Mouse (Mus musculus) CH12.LX (cell line): ENCODE data around the gene Mag.
"Not testable (repeated sequence)": the region's sequence is repeated elsewhere in the genome, so short reads cannot be mapped to it uniquely, and the experiment has no call there.

ENCODE experiments used
- BHLHE40 ChIP-seq: IDR thresholded peaks from 2 replicates; pipeline ENCODE4 v1.6.1; 2011; ENCODE audit warnings: mild to moderate bottlenecking, low read depth, low read length, improper control_type of control experiment
- CTCF ChIP-seq, 2 experiments: IDR thresholded peaks in 1 of 2; conservative IDR thresholded peaks in 1 of 2; 2 replicates each; pipeline ENCODE4 v1.5.1; 2011 to 2012; ENCODE audit warnings: low read depth in 2 of 2, low read length in 2 of 2, improper control_type of control experiment in 1 of 2, inconsistent platforms in 1 of 2, mild to moderate bottlenecking in 1 of 2, moderate library complexity in 1 of 2
- ELF1 ChIP-seq: IDR thresholded peaks from 2 replicates; pipeline ENCODE4 v1.6.1; 2014; ENCODE audit warnings: low read depth, mild to moderate bottlenecking, inconsistent platforms, low read length, improper control_type of control experiment
- MAX ChIP-seq: IDR thresholded peaks from 2 replicates; pipeline ENCODE4 v1.6.1; 2011; ENCODE audit warnings: low read length, improper control_type of control experiment
- MAZ ChIP-seq: IDR thresholded peaks from 2 replicates; pipeline ENCODE4 v1.6.1; 2012; ENCODE audit warnings: low read depth, mild to moderate bottlenecking, inconsistent platforms, low read length, improper control_type of control experiment, moderate library complexity
- MEF2A ChIP-seq: IDR thresholded peaks from 2 replicates; pipeline ENCODE4 v1.6.1; 2014; ENCODE audit warnings: low read depth, mild to moderate bottlenecking, inconsistent platforms, low read length, improper control_type of control experiment, borderline replicate concordance
- MXI1 ChIP-seq: IDR thresholded peaks from 2 replicates; pipeline ENCODE4 v1.6.1; 2011; ENCODE audit warnings: mild to moderate bottlenecking, low read depth, low read length, improper control_type of control experiment
- MYC ChIP-seq: IDR thresholded peaks from 2 replicates; pipeline ENCODE4 v1.6.1; 2011; ENCODE audit warnings: low read depth, mild to moderate bottlenecking, improper control_type of control experiment, low read length
- PAX5 ChIP-seq: IDR thresholded peaks from 2 replicates; pipeline ENCODE4 v1.6.1; 2012; ENCODE audit warnings: low read length, inconsistent platforms, mixed read lengths
- POLR2A ChIP-seq: IDR thresholded peaks from 2 replicates; pipeline ENCODE4 v1.6.1; 2011; ENCODE audit warnings: low read depth, mild to moderate bottlenecking, improper control_type of control experiment, low read length
- POLR2AphosphoS2 ChIP-seq: IDR thresholded peaks from 2 replicates; pipeline ENCODE4 v1.6.1; 2011; ENCODE audit warnings: low read depth, low read length, improper control_type of control experiment
- USF1 ChIP-seq: IDR thresholded peaks from 2 replicates; pipeline ENCODE4 v1.6.1; 2014; ENCODE audit warnings: low read depth, mild to moderate bottlenecking, inconsistent platforms, low read length, improper control_type of control experiment
- USF2 ChIP-seq: conservative IDR thresholded peaks from 2 replicates; pipeline ENCODE4 v1.6.1; 2011; ENCODE audit warnings: low read depth, low read length, improper control_type of control experiment
- ZNF384 ChIP-seq: IDR thresholded peaks from 2 replicates; pipeline ENCODE4 v1.6.1; 2012; ENCODE audit warnings: low read depth, low read length, improper control_type of control experiment, inconsistent platforms

GRCm38 (mm10) chr7:30944706-30945105 lies 30.0 kb upstream of the Mag start:
- not testable (repeated sequence) for TF ChIP-seq ZNF384; MAX; POLR2AphosphoS2; ELF1; USF2; CTCF (conservative IDR thresholded peaks at IDR 0.05 in 1 of 2, IDR thresholded peaks at IDR 0.05 in 1 of 2; ENCODE audit: low read depth in 2 of 2, low read length in 2 of 2); MYC; USF1; BHLHE40; PAX5; MAZ; POLR2A; MEF2A; MXI1
